Mouse (Mus musculus): ENCODE results near the gene Tacr3.

Tacr3 gene

DNA sequence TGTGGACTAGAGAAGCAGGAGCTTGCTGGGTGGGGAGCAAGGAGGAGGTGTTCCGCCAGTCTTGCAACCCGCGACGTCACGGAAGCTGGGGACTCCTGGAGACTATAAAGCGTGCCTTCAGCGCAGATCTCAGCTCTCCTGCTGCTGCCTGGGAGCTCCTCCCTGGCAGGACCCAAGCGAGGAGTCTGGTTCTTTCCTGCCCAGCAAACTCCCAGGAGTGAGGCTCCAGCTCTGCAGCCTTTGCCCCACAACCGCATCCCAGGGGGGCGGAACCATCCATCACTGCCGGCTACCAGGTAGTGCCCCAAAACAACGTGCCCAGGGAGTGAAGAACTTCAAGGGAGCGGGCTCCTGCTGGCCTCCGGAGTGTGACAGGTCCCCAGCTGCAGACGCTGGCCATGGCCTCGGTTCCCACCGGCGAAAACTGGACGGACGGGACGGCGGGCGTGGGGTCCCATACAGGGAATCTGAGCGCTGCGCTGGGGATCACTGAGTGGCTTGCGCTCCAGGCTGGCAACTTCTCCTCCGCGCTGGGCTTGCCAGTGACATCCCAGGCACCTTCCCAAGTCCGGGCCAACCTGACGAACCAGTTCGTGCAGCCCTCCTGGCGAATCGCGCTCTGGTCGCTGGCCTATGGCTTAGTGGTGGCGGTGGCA is at the start of gene Tacr3:
TSS of gene Tacr3 (plus strand) at position 133 of the 656 bp plus-strand sequence.
- no peak for DNase-seq (ENCODE audit: low spot score in 2 of 2)

GRCm38 (mm10) chr3:134828492-134828874 is 324 bp upstream of the Tacr3 start:
- no peak for DNase-seq (ENCODE audit: low spot score in 2 of 2)

- no peak for DNase-seq (ENCODE audit: low spot score in 2 of 2)
Measured at GRCm38 (mm10) chr3:134829531-134829921, 719 bp downstream of the Tacr3 start.

DNA sequence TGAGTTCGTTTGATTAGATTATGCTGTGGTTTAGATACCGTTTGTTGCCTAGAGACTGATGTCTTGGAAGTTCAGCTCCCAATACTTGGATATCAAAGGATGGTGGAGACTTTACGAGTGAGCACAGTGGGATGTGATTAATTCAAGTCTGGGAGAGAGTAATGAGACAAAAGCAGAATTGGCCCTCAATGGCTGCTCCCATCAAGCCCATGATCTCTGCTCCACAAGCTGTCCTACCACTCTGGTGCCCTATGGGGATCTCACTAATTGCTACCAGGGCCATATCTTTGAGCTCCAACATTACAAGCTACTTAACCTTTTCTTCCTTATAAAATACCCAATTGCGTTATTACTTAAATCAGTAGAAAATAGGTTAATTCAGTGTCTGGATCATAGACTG is 22.5 kb downstream of the Tacr3 start:
- no peak for DNase-seq (ENCODE audit: low spot score in 2 of 2)

- DNase-seq (ENCODE audit: low spot score in 2 of 2) = no peak
Measured at GRCm38 (mm10) chr3:134877701-134878100, 48.9 kb downstream of the Tacr3 start.

DNA sequence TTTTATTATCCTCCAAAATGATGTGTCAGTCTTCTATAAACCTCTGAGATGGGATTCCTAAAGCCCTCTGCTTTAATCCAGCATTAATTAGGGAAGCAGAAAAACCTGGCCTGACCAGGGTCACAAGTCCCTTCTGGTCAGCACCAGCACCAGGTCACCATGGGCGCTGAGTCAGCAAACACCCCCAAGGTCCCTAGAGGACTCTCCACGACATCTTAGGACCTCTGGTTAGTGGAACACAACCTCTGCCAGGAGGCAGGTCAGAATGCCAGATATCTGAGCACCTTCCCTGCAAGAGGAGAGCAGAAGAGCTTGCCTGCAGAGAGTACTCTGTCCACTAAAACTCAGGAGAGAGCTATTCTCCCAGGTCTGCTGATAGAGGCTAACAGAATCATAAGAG is 67.0 kb downstream of the Tacr3 start:
- no peak for DNase-seq (ENCODE audit: low spot score in 2 of 2)

DNA sequence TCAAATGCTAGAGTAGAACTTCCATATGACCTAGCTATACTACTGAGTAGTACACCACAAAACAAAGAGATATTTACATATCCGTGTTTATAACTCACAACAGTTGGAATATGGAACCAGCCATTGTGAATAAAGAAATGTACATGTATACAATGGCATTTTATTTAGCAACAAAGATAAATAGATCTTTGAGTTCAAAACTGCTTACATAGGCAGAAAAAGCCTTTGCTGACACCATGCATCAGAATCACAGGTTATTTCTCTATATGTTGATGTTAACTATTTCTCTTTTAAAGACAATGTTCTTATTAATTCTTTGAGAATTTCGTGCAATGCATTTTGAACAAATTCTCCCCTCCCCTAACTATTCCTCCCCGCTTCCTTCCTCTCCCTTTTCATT is 80.1 kb downstream of the Tacr3 start:
- DNase-seq (ENCODE audit: low spot score in 2 of 2) = no peak

- no peak for DNase-seq (ENCODE audit: low spot score in 2 of 2)
Measured at GRCm38 (mm10) chr3:134934703-134935102, 105.9 kb downstream of the Tacr3 start.

GRCm38 (mm10) chr3:134935461-134935860 is 106.7 kb downstream of the Tacr3 start:
- DNase-seq (ENCODE audit: low spot score in 2 of 2) = no peak

- no peak for DNase-seq (ENCODE audit: low spot score in 2 of 2)
Measured at GRCm38 (mm10) chr3:134963461-134963860, 134.7 kb downstream of the Tacr3 start.

GRCm38 (mm10) chr3:134978902-134979301 is 150.1 kb downstream of the Tacr3 start:
- DNase-seq (ENCODE audit: low spot score in 2 of 2) = no peak

DNA sequence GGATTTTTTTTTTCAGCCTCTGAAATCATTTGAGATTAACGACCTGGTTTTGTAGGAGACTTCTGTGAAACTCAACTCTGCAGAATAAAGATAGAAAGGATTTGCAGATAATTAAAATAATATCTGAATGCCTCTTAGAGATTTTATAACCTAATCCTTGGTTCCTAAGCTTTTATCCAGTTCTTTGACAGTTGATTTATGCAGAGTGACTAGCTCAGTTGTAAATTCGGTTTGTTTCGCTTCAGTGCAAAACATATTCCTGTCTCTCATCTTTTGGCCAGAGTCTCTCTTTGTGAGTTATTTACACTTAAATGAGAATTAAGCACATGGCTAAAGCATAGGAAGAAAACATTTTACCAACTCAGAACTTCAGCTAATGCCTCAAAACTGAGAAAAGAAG is 151.3 kb downstream of the Tacr3 start:
- DNase-seq (ENCODE audit: low spot score in 2 of 2) = no peak

Data from spleen, postnatal 10 days (tissue).